Mouse (Mus musculus) heart, adult 2 months (tissue): ENCODE measurements at regions not wholly inside any gene's neighbourhood (a gene's known extent, or its start where the extent isn't known, plus 50 kb on each side); places are given as distances from the start of the nearest gene placed in this dataset.

ENCODE experiments used
- CTCF ChIP-seq: fragments of 200-600 bp; IDR thresholded peaks from 2 replicates; pipeline ENCODE4 v1.8.1; 2022; ENCODE audit warnings: antibody characterized with exemption, mild to moderate bottlenecking, moderate library complexity
- EP300 ChIP-seq: fragments of 200-500 bp; IDR thresholded peaks from 2 replicates; pipeline ENCODE4 v1.6.1; 2011; ENCODE audit warnings: low read depth, low read length, control low read depth; ENCODE audit not compliant: insufficient read depth
- POLR2A ChIP-seq: fragments of 200-500 bp; IDR thresholded peaks from 2 replicates; pipeline ENCODE4 v1.6.1; 2011; ENCODE audit warnings: mild to moderate bottlenecking, low read depth, low read length, control low read depth; ENCODE audit not compliant: insufficient read depth

DNA sequence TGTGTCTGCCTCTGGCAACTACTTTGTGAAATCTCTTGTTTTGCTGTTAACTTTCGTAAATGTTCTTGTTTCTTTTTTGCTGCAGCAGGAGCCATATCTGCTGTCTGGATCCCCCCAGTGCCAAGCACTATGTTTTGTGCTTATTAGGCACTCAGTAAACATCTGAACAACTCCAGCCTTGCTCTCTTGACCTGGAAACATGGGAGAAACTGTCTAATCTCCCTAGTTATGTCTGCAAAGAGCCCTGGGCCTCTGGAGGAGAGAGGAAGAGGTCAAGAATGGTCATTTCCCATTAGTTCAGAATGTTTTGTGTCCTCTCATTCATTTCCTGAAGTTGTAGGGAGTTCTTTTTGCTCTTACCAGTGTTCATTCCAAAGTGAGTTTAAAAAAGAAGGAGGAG, 93.1 kb upstream of the Tcf21 start:
- no peak for TF ChIP-seq POLR2A
- TF ChIP-seq CTCF = no peak
- TF ChIP-seq EP300 = no peak
